Mouse (Mus musculus) heart, adult 18-20 months (tissue): ENCODE measurements around the gene Apod. TPM values are rescaled to one million over a fixed set of nuclear protein-coding genes. Genes with fewer than 3 reads are reported as not detected.
"Not testable (repeated sequence)": the region's sequence is repeated elsewhere in the genome, so short reads cannot be mapped to it uniquely, and the experiment has no call there.

ENCODE experiments used
- DNase-seq, 2 experiments: peaks; one replicate each; pipeline ENCODE4 v3.0.0; 2021 to 2022; ENCODE audit warnings: mixed read lengths in 1 of 2
- total RNA-seq, 2 experiments: library from RNA; stranded (reverse); gene quantifications; 2 replicates each; pipeline ENCODE4 v1.2.3; 2021

Apod gene
- total RNA-seq, 2 experiments from 2014 or later = 5.5 to 6.8 TPM

GRCm38 (mm10) chr16:31321501-31321900 is 6.9 kb upstream of the Apod start:
- DNase-seq = no peak

GRCm38 (mm10) chr16:31320954-31321353 is 6.3 kb upstream of the Apod start:
- DNase-seq = no peak

- not testable (repeated sequence) for DNase-seq
Measured at GRCm38 (mm10) chr16:31319723-31320122, 5.1 kb upstream of the Apod start.

GRCm38 (mm10) chr16:31319316-31319715 is 4.7 kb upstream of the Apod start:
- peak; percentile 55 to 56 for DNase-seq

GRCm38 (mm10) chr16:31318418-31318817 is 3.8 kb upstream of the Apod start:
- no peak for DNase-seq

GRCm38 (mm10) chr16:31316246-31317143 is 1.9 kb upstream of the Apod start:
- peak; percentile 80 to 89 for DNase-seq

GRCm38 (mm10) chr16:31315294-31315693 is 686 bp upstream of the Apod start:
- DNase-seq = no peak

- no peak for DNase-seq
Measured at GRCm38 (mm10) chr16:31313611-31314010, 997 bp downstream of the Apod start.

- DNase-seq = no peak
Measured at GRCm38 (mm10) chr16:31312296-31312695, 2.3 kb downstream of the Apod start.

- DNase-seq = no peak
Measured at GRCm38 (mm10) chr16:31305199-31305919, 9.2 kb downstream of the Apod start.

- DNase-seq = peak; percentile 60 to 75
Measured at GRCm38 (mm10) chr16:31303276-31303675, 11.3 kb downstream of the Apod start.

- no peak for DNase-seq
Measured at GRCm38 (mm10) chr16:31300883-31301532, 13.6 kb downstream of the Apod start.

GRCm38 (mm10) chr16:31300467-31300866 is 14.1 kb downstream of the Apod start:
- DNase-seq = no peak

- DNase-seq = no peak
Measured at GRCm38 (mm10) chr16:31299960-31300353, 14.7 kb downstream of the Apod start.

GRCm38 (mm10) chr16:31299164-31299959 is 15.2 kb downstream of the Apod start:
- no peak for DNase-seq

- DNase-seq = no peak
Measured at GRCm38 (mm10) chr16:31297113-31297512, 17.5 kb downstream of the Apod start.

GRCm38 (mm10) chr16:31293761-31294160 is 20.8 kb downstream of the Apod start:
- no peak for DNase-seq

GRCm38 (mm10) chr16:31290751-31291365 is 23.8 kb downstream of the Apod start:
- DNase-seq = peak; percentile 73 to 86

- DNase-seq = peak; percentile 94 to 96
Measured at GRCm38 (mm10) chr16:31290281-31290680, 24.3 kb downstream of the Apod start.

GRCm38 (mm10) chr16:31287712-31288111 is 26.9 kb downstream of the Apod start:
- DNase-seq = no peak

GRCm38 (mm10) chr16:31286801-31287488 is 27.7 kb downstream of the Apod start:
- no peak for DNase-seq
